Mouse (Mus musculus) MEL (cell line): ENCODE measurements around the gene Ier2.

Experiments used
- CHD2 ChIP-seq: IDR thresholded peaks from 2 replicates; pipeline ENCODE4 v1.6.1; 2011; ENCODE audit warnings: low read length, improper control_type of control experiment
- CTCF ChIP-seq, 3 experiments: IDR thresholded peaks in 2 of 3; conservative IDR thresholded peaks in 1 of 3; 2 replicates each; pipeline ENCODE4 v1.5.1; 2011 to 2012; ENCODE audit warnings: low read length in 3 of 3, low read depth in 2 of 3, mild to moderate bottlenecking in 2 of 3, improper control_type of control experiment in 1 of 3, inconsistent platforms in 1 of 3, mixed read lengths in 1 of 3, moderate library complexity in 1 of 3; ENCODE audit not compliant: control insufficient read depth in 1 of 3, insufficient read depth in 1 of 3, poor library complexity in 1 of 3, severe bottlenecking in 1 of 3
- GATA1 ChIP-seq: IDR thresholded peaks from 2 replicates; pipeline ENCODE4 v1.6.1; 2011; ENCODE audit warnings: low read depth, low read length, improper control_type of control experiment
- MEF2A ChIP-seq: IDR thresholded peaks from 2 replicates; pipeline ENCODE4 v1.6.1; 2014; ENCODE audit warnings: low read depth, mild to moderate bottlenecking, inconsistent platforms, low read length, improper control_type of control experiment; ENCODE audit not compliant: poor library complexity, insufficient replicate concordance, severe bottlenecking; ENCODE audit errors: extremely low read depth
- MYC ChIP-seq: IDR thresholded peaks from 2 replicates; pipeline ENCODE4 v1.6.1; 2011; ENCODE audit warnings: low read depth, mild to moderate bottlenecking, low read length, improper control_type of control experiment, moderate library complexity
- POLR2A ChIP-seq, 2 experiments: IDR thresholded peaks; 2 replicates each; pipeline ENCODE4 v1.6.1; 2011 to 2012; ENCODE audit warnings: low read length in 2 of 2, mild to moderate bottlenecking in 2 of 2, control low read depth in 1 of 2, improper control_type of control experiment in 1 of 2, low read depth in 1 of 2, moderate library complexity in 1 of 2; ENCODE audit not compliant: control insufficient read depth in 1 of 2, insufficient read depth in 1 of 2, poor library complexity in 1 of 2
- POLR2AphosphoS2 ChIP-seq: IDR thresholded peaks from 2 replicates; pipeline ENCODE4 v1.6.1; 2011; ENCODE audit warnings: low read length, improper control_type of control experiment
- SIN3A ChIP-seq: IDR thresholded peaks from 2 replicates; pipeline ENCODE4 v1.6.1; 2012; ENCODE audit warnings: low read length, improper control_type of control experiment, inconsistent platforms
- USF1 ChIP-seq: IDR thresholded peaks from 2 replicates; pipeline ENCODE4 v1.6.1; 2014; ENCODE audit warnings: low read depth, mild to moderate bottlenecking, inconsistent platforms, low read length, improper control_type of control experiment, moderate library complexity

- no peak for TF ChIP-seq CTCF (IDR thresholded peaks at IDR 0.05 in 2 of 3, conservative IDR thresholded peaks at IDR 0.05 in 1 of 3; ENCODE audit: control insufficient read depth in 1 of 3, insufficient read depth in 1 of 3, low read depth in 2 of 3, low read length in 3 of 3, poor library complexity in 1 of 3, severe bottlenecking in 1 of 3)
- TF ChIP-seq GATA1: no peak
- no peak for TF ChIP-seq POLR2AphosphoS2
- 0 out of 4 replicates have a peak, but pooled peaks of 1 of the 2 experiments have one; percentile 29 for TF ChIP-seq POLR2A (IDR thresholded peaks at IDR 0.05; ENCODE audit: control insufficient read depth in 1 of 2, insufficient read depth in 1 of 2, low read depth in 1 of 2, low read length in 2 of 2, poor library complexity in 1 of 2)
- TF ChIP-seq MYC: no peak
- TF ChIP-seq USF1: no peak
- no peak for TF ChIP-seq CHD2
- no peak for TF ChIP-seq MEF2A
- no peak for TF ChIP-seq SIN3A
These were observed 39.9 kb upstream of the Ier2 start for GRCm38 (mm10) chr8:84702561-84702960.
